Mouse (Mus musculus): ENCODE measurements around the gene Faah. TPM values are rescaled to one million over a fixed set of nuclear protein-coding genes. Genes with fewer than 3 reads are reported as not detected.
A peak's percentile ranks its signal among the peaks of the same experiment; 100 is the strongest.

Gene Faah
- total RNA-seq, 1 experiment from 2014 or later: 9.9 TPM

GRCm38 (mm10) chr4:116001206-116001605 lies 16.5 kb downstream of the Faah start:
- no peak for DNase-seq

GRCm38 (mm10) chr4:116000671-116001070 lies 17.1 kb downstream of the Faah start:
- DNase-seq: no peak

- DNase-seq: no peak
Observed at GRCm38 (mm10) chr4:115996729-115997128, 21.0 kb downstream of the Faah start.

GRCm38 (mm10) chr4:115995376-115995730 lies 22.4 kb downstream of the Faah start:
- DNase-seq: no peak

GRCm38 (mm10) chr4:115994662-115995375 lies 22.9 kb downstream of the Faah start:
- DNase-seq: no peak

GRCm38 (mm10) chr4:115989382-115989781 lies 28.3 kb downstream of the Faah start:
- DNase-seq: no peak

GRCm38 (mm10) chr4:115987858-115988530 lies 29.7 kb downstream of the Faah start:
- no peak for DNase-seq

- no peak for DNase-seq
Observed at GRCm38 (mm10) chr4:115987436-115987835, 30.3 kb downstream of the Faah start.

- peak; percentile 29 for DNase-seq
Observed at GRCm38 (mm10) chr4:115984967-115985366, 32.8 kb downstream of the Faah start.

GRCm38 (mm10) chr4:115984111-115984510 lies 33.6 kb downstream of the Faah start:
- DNase-seq: peak; percentile 89

GRCm38 (mm10) chr4:115980676-115981075 lies 37.0 kb downstream of the Faah start:
- peak; percentile 79 for DNase-seq

GRCm38 (mm10) chr4:115979437-115979836 lies 38.3 kb downstream of the Faah start:
- peak; percentile 10 for DNase-seq

GRCm38 (mm10) chr4:115978911-115979310 lies 38.8 kb downstream of the Faah start:
- no peak for DNase-seq

- DNase-seq: no peak
Observed at GRCm38 (mm10) chr4:115972543-115972942, 45.2 kb downstream of the Faah start.

GRCm38 (mm10) chr4:115964446-115964845 lies 53.3 kb downstream of the Faah start:
- DNase-seq: peak; percentile 49

- DNase-seq: no peak
Observed at GRCm38 (mm10) chr4:115963751-115964150, 54.0 kb downstream of the Faah start.

- DNase-seq: peak; percentile 56
Observed at GRCm38 (mm10) chr4:115962671-115963412, 54.9 kb downstream of the Faah start.

GRCm38 (mm10) chr4:115961991-115962390 lies 55.7 kb downstream of the Faah start:
- no peak for DNase-seq

GRCm38 (mm10) chr4:115959546-115959945 lies 58.2 kb downstream of the Faah start:
- DNase-seq: no peak

- no peak for DNase-seq
Observed at GRCm38 (mm10) chr4:115955494-115955775, 62.3 kb downstream of the Faah start.

- DNase-seq: no peak
Observed at GRCm38 (mm10) chr4:115954656-115955493, 62.9 kb downstream of the Faah start.

- DNase-seq: no peak
Observed at GRCm38 (mm10) chr4:115953559-115953958, 64.2 kb downstream of the Faah start.

Measured in adrenal gland, postnatal 14 days (tissue).